Mouse (Mus musculus) neutrophil, adult 59 days (primary cell): ENCODE data around the gene Prkd3. TPM values are rescaled to one million over a fixed set of nuclear protein-coding genes. Genes with fewer than 3 reads are reported as not detected.

Source experiments
- total RNA-seq, 2 experiments: library from RNA; stranded (reverse); gene quantifications; 1 replicate in 1 of 2; 2 replicates in 1 of 2; pipeline ENCODE4 v1.2.4; 2023

Prkd3 gene
- total RNA-seq, result 10 to 100 TPM; 46.0 to 54.2 TPM

DNA sequence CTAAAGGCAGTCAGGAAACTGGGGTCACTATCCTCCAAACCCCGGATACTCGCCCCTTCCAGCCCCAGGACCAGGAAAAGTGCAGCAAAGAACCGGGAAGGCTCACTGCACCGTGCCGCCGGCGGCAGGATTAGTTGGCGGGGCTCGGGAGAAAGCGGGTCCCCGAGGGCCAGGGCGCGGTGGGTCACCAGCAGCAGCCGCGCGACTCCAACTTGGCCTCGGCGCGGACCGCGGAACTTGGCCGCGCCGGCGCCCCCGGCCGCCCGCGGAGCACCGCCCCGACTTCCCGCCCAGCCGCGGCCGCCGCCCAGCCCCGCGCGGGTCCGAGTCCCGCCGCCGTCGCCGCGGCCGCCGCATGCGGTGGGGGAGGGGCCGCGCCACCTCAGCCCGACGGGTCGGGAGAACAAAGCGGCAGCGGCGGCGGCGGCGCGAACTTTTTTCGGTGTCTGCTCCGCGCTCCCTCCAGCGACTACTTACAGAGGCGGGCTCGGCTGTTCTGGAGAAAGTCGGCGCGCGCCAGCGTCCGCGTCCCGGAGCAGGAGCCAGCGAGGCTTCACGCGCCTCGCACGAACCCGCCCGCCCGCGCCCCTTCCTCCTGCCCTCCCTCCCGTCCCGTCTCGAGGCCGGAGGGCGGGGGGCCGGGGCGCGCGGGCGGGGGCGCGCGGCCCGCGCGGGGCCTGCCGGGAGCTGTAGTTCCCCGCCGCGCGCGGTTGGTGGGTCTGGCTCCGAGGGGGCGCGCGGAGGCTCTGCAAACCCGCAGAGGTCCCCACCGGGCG, at the start of gene Prkd3:
Gene Prkd3, minus strand, starts transcription at position 609 of the 776 bp plus-strand sequence.

DNA sequence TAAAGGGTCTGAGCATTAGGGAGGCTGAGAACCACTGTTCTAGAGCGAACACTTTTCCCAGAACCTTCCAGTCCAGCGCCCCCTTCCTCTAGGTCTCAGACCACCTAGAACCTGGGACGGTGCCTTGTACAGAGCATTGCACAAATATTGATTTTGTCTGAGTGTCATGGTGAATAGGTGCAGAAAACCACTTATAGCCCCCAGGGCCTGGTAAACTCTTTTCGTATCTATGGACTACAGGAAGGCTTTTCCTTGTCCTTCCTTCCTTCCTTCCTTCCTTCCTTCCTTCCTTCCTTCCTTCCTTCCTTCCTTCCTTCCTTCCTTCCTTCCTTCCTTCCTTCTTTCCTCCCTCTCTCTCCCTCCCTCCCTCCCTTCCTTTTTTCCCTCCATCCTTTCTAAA, 31.0 kb upstream of the Prkd3 start, which contains the start of gene Qpct:
Gene Qpct, plus strand, starts transcription at position 301 of the 400 bp plus-strand sequence.

DNA sequence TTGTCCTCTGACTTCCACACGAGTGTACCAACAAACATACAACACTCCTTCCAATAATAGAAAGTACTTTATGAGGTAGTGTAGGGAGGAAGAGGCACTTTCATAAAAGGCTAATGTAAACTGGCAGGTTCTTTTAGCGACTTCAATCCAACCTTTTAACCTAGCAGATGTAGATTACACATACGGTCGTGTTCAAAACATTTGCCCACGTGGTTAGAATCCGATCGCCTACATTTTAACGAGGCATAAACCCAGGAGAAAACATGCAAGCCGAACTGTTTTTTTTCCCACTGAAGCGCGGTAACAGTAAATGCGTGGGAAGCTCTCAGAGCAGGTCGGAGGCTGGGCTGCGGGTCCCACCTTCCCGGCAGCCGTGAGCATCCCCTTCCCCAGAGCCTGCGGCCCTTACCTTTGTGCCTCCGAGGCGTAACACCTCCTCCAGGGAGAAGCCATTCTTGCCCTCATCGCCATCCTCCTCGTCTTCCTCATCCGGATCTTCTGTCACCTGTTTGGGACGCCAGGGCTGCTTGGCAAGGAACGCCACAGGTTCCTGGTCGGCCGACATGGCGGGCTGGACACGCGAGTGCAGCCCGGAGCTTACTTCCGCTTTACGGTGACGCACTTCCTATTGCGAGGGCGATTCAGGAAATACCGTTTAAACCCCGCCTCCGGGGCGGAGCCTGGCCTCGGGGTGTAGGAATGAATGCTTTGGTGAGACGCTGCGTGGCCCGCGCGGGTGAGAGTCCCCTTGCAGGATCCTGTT, 84.0 kb downstream of the Prkd3 start, which contains the start of the genes Cebpz and Ndufaf7:
Gene Cebpz, minus strand, starts transcription at position 601 of the 763 bp plus-strand sequence.
Gene Ndufaf7, plus strand, starts transcription at position 671 of the 763 bp plus-strand sequence.

DNA sequence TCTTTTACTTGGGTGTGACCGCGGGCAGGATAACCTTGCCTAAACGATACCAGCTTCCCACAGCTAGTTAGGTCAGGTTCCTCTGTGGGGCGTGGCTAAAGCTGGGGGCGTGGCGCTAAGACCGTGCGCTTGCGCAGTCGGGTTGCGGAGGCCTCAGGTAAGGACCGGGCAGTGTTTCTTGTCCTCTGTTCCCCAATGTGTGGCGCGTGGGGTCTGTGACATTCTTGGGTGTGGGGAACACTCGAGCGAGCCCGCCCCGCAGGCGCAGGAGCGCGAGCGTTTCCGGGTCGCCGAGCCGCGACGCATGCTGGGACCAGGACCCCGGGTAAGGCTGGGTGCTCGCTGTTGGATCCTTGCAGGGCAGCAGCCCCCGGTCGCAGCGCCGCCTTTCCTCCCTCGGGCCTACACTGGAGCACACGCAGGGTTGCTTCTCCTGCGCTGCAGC, 104.2 kb downstream of the Prkd3 start, which contains the start of gene Cebpzos:
Gene Cebpzos, plus strand, starts transcription at position 132 of the 445 bp plus-strand sequence.

DNA sequence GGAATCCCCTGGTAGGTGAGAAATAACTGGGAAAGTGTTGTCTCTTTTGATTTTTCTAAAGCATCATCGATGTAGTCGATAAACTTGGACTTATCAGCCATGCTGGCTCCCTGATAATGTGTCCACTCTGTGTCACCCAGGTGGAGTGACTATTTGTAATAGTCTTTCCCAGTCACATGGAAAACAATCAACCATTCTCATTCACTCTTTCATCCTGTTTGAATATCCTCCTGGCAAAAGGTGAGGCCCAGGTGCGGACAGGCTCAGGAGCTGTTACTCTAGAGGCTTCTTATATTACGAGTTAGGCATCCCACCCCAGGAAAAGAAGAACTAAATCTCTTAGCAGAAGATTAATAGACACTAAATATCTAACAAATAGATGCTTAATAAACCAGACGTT, 113.7 kb downstream of the Prkd3 start, which contains the start of gene Sult6b1:
Gene Sult6b1, minus strand, starts transcription at position 101 of the 400 bp plus-strand sequence.

Other genes starting within 250 kb of the Prkd3 start
- gene Heatr5b, start 185.5 kb downstream of the Prkd3 start, total RNA-seq, result 10 to 100 TPM; 20.0 to 21.3 TPM
- 10 to 100 TPM; 22.9 to 24.1 TPM for gene Gpatch11, start 185.2 kb downstream of the Prkd3 start, total RNA-seq
- gene Eif2ak2, start 138.2 kb downstream of the Prkd3 start, total RNA-seq, result 10 to 100 TPM; 28.4 to 31.6 TPM
- not detected for gene Sult6b1, start 113.8 kb downstream of the Prkd3 start, total RNA-seq
- gene Cebpzos, start 104.3 kb downstream of the Prkd3 start, total RNA-seq, result 1 to 10 TPM; 6.9 TPM
- gene Cebpz, start 83.8 kb downstream of the Prkd3 start, total RNA-seq, result 10 to 100 TPM; 67.5 to 70.8 TPM
- gene Ndufaf7, start 83.7 kb downstream of the Prkd3 start, total RNA-seq, result 10 to 100 TPM; 22.1 to 25.8 TPM
- 1 to 10 TPM; 6.3 to 7.7 TPM for gene Qpct, start 31.1 kb upstream of the Prkd3 start, total RNA-seq